Comparison of ENCODE assay signal across 20 mouse cellular contexts in the genomic region with DNA sequence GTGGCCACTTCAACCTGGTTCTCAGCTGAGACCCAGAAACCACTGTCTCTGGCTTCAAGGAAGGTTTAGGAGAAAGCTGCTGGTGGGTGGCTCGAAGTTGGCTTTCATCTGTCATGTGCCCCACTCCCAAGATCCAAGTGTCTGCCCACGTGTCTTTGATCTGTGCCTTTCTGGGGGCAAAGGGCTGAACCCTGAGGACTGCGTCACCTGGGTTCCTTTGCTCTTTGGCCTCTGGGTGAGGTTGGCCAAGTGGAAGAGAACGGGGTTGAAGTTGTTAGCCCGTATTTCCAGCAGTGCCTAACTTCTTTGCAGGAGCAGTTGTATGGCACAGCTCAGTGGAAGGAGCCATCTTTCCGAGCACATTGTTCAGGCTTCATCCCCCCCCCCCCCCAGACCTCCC. TPM values are rescaled to one million over a fixed set of nuclear protein-coding genes. Genes with fewer than 3 reads are reported as not detected.
DNase-seq lines count a peak whose midpoint lies in the region; ATAC-seq and TF ChIP-seq lines count a peak whose summit lies in the region.
"Had no signal": no experiment of that assay in that cellular context is flagged by ENCODE, and none has a peak within 500 bp of the region (broad histone marks: within the 10 kb centered on the region; RNA-seq: fewer than 3 reads in every experiment).

No protein-coding gene starts in this region.

- whole genome bisulfite sequencing in stomach, embryonic 14.5 days, result 68% methylated on average over 6 of the region's 6 CpGs
- WGBS in stomach, postnatal 0 days, result 59% methylated on average over 6 of the region's 6 CpGs
- 60% methylated on average over 6 of the region's 6 CpGs for WGBS in liver, embryonic 14.5 days (ENCODE audit: insufficient replicate concordance)
- WGBS in thymus, adult 2 months, result 71% methylated on average over 6 of the region's 6 CpGs

- no peaks in the 10 kb centered on the region for H3K9me3 ChIP-seq in stomach, embryonic 14.5 days (ENCODE audit: control insufficient read depth, low read depth, low read length)
- no peaks in the 10 kb centered on the region for H3K9me3 ChIP-seq in stomach, postnatal 0 days (ENCODE audit: control insufficient read depth, low read length)
- H3K9me3 ChIP-seq in liver, embryonic 14.5 days (ENCODE audit: control insufficient read depth, low read length), result no peaks in the 10 kb centered on the region
- H3K9me3 ChIP-seq: embryonic facial prominence, embryonic 10.5 days; hindbrain, embryonic 10.5 days; megakaryocyte, embryonic 14.5 days had no signal

- H3K27ac ChIP-seq in stomach, embryonic 14.5 days (ENCODE audit: low read length), result peak overlapping the region; percentile 44; the same call in 1 of the 2 replicates
- H3K27ac ChIP-seq in stomach, postnatal 0 days (replicated peaks), result no peak overlapping the region
- no peak overlapping the region for H3K27ac ChIP-seq in liver, embryonic 14.5 days
- no peak overlapping the region for H3K27ac ChIP-seq in thymus, adult 2 months (ENCODE audit: control insufficient read depth, insufficient read depth, low read length)
- H3K27ac ChIP-seq: embryonic facial prominence, embryonic 10.5 days; hindbrain, embryonic 10.5 days; layer of hippocampus, adult 2 months had no signal

- no peaks in the 10 kb centered on the region for H3K4me1 ChIP-seq in stomach, embryonic 14.5 days (ENCODE audit: control insufficient read depth, insufficient read depth, low read length)
- H3K4me1 ChIP-seq in stomach, postnatal 0 days (replicated peaks; ENCODE audit: control insufficient read depth, insufficient read depth), result no peaks in the 10 kb centered on the region
- 0 out of 4 replicates have a peak, but pooled peaks cover 0 to 5% of the 10 kb centered on the region in 2 experiments for H3K4me1 ChIP-seq in liver, embryonic 14.5 days (replicated peaks; ENCODE audit: control insufficient read depth in 2 of 2, insufficient read depth in 2 of 2, low read length in 1 of 2)
- no peaks in the 10 kb centered on the region for H3K4me1 ChIP-seq in thymus, adult 2 months (replicated peaks; ENCODE audit: control insufficient read depth, insufficient read depth, low read length)
- H3K4me1 ChIP-seq: embryonic facial prominence, embryonic 10.5 days; hindbrain, embryonic 10.5 days had no signal

- H3K27me3 ChIP-seq in stomach, embryonic 14.5 days (ENCODE audit: control insufficient read depth, insufficient read depth, low read length), result no peaks in the 10 kb centered on the region
- H3K27me3 ChIP-seq in stomach, postnatal 0 days (ENCODE audit: control insufficient read depth, insufficient read depth, low read length), result no peaks in the 10 kb centered on the region
- no peaks in the 10 kb centered on the region for H3K27me3 ChIP-seq in liver, embryonic 14.5 days (ENCODE audit: control insufficient read depth, insufficient read depth, low read length)
- H3K27me3 ChIP-seq in thymus, adult 2 months (ENCODE audit: control insufficient read depth, insufficient read depth, low read length), result no peaks in the 10 kb centered on the region

- TF ChIP-seq CTCF in stomach, postnatal 0 days (IDR thresholded peaks at IDR 0.05; ENCODE audit: low read depth), result no peak
- TF ChIP-seq CTCF in liver, embryonic 14.5 days (IDR thresholded peaks at IDR 0.05; ENCODE audit: low read depth), result no peak
- no peak for TF ChIP-seq CTCF in thymus, adult 2 months (IDR thresholded peaks at IDR 0.05; ENCODE audit: borderline replicate concordance, control insufficient read depth, extremely low read depth, insufficient read depth, low read length, poor library complexity)

- no peak overlapping the region for H3K4me2 ChIP-seq in stomach, embryonic 14.5 days (replicated peaks; ENCODE audit: low read depth, low read length)
- H3K4me2 ChIP-seq in stomach, postnatal 0 days (replicated peaks; ENCODE audit: low read depth), result no peak overlapping the region
- no peak overlapping the region for H3K4me2 ChIP-seq in liver, embryonic 14.5 days (ENCODE audit: low read depth)

- ATAC-seq in stomach, embryonic 14.5 days (ENCODE audit: insufficient number of reproducible peaks, insufficient read depth, low FRiP score, low read depth), result 0 out of 2 replicates have a peak, but pooled peaks have one; percentile 40
- ATAC-seq in stomach, postnatal 0 days (ENCODE audit: low FRiP score, low TSS enrichment), result no peak
- peak; percentile 35; the same call in 1 of the 2 replicates for ATAC-seq in liver, embryonic 14.5 days (ENCODE audit: insufficient read depth)
- ATAC-seq: forebrain, embryonic 14.5 days; midbrain, embryonic 16.5 days had no signal

- no peak for TF ChIP-seq EP300 in stomach, postnatal 0 days (optimal IDR thresholded peaks at IDR 0.05)
- TF ChIP-seq EP300 in liver, embryonic 14.5 days (IDR thresholded peaks at IDR 0.05; ENCODE audit: low read depth), result no peak

- no peak overlapping the region for H3K9ac ChIP-seq in stomach, embryonic 14.5 days (replicated peaks; ENCODE audit: low read depth, low read length)
- H3K9ac ChIP-seq in stomach, postnatal 0 days (ENCODE audit: low read length), result no peak overlapping the region
- no peak overlapping the region for H3K9ac ChIP-seq in liver, embryonic 14.5 days (replicated peaks)

- TF ChIP-seq POLR2A in thymus, adult 2 months (IDR thresholded peaks at IDR 0.05; ENCODE audit: control insufficient read depth, extremely low read depth, insufficient read depth, low read length, poor library complexity), result no peak

- no peak overlapping the region for H3K4me3 ChIP-seq in stomach, embryonic 14.5 days (ENCODE audit: low read depth, low read length)
- H3K4me3 ChIP-seq in stomach, postnatal 0 days (ENCODE audit: low read depth, low read length), result no peak overlapping the region
- H3K4me3 ChIP-seq in liver, embryonic 14.5 days (ENCODE audit: insufficient read depth in 1 of 2, low read depth in 2 of 2, low read length in 2 of 2), result no peak overlapping the region
- H3K4me3 ChIP-seq in thymus, adult 2 months (ENCODE audit: control insufficient read depth, insufficient read depth, low read length), result no peak overlapping the region
- H3K4me3 ChIP-seq: embryonic facial prominence, embryonic 10.5 days; hindbrain, embryonic 10.5 days; layer of hippocampus, adult 2 months; megakaryocyte, embryonic 14.5 days had no signal

- peak; percentile 81 for DNase-seq in kidney, adult 11 months
- no peak for DNase-seq in kidney, postnatal 4 days
- DNase-seq in stomach, postnatal 0 days (ENCODE audit: low spot score), result no peak
- DNase-seq in liver, embryonic 14.5 days (ENCODE audit: low read depth in 3 of 3, low spot score in 3 of 3), result no peak
- DNase-seq in thymus, adult 2 months, result no peak
- DNase-seq in right cerebral cortex, postnatal 4 days, result no peak
- no peak for DNase-seq in spleen, adult 18-20 months
- DNase-seq: adrenal gland, postnatal 25 days; cerebellum, adult 2 months; gastrocnemius, postnatal 36 days; left cerebral cortex, postnatal 4 days; lung, postnatal 10 days had no signal

- H3K36me3 ChIP-seq in stomach, embryonic 14.5 days (ENCODE audit: control insufficient read depth, insufficient read depth, low read length), result no peaks in the 10 kb centered on the region
- no peaks in the 10 kb centered on the region for H3K36me3 ChIP-seq in stomach, postnatal 0 days (ENCODE audit: control insufficient read depth, insufficient read depth, low read length)
- H3K36me3 ChIP-seq in liver, embryonic 14.5 days (replicated peaks; ENCODE audit: control insufficient read depth, insufficient read depth, low read depth), result no peaks in the 10 kb centered on the region
- no peaks in the 10 kb centered on the region for H3K36me3 ChIP-seq in thymus, adult 2 months (ENCODE audit: control insufficient read depth, insufficient read depth, low read length)
- H3K36me3 ChIP-seq: embryonic facial prominence, embryonic 10.5 days; hindbrain, embryonic 10.5 days had no signal

RNA-seq across cellular contexts. Expression of a gene that starts 35.0 kb away (rescaled TPM):
- polyA plus RNA-seq in stomach, embryonic 14.5 days (2014; fragmentation: Nextera tagmentation; extraction: Ambion mirVana), result 53.0 and 58.2 TPM in 2 replicates
- 79.1 and 79.7 TPM in 2 replicates for polyA plus RNA-seq in stomach, postnatal 0 days (2015; fragmentation: Nextera tagmentation; extraction: Ambion mirVana)
- 7.6 and 11.1 TPM in 2 replicates for polyA plus RNA-seq in liver, embryonic 14.5 days (2012; rRNA removed)
- polyA plus RNA-seq in liver, embryonic 14.5 days (2014; fragmentation: Nextera tagmentation; extraction: Ambion mirVana), result 23.0 and 26.4 TPM in 2 replicates
- 7.7 and 8.9 TPM in 2 replicates for polyA plus RNA-seq in thymus, adult 2 months (2012; rRNA removed)

RNA-seq across cellular contexts. Expression of a gene that starts 36.9 kb away (rescaled TPM):
- polyA plus RNA-seq in stomach, embryonic 14.5 days (2014; fragmentation: Nextera tagmentation; extraction: Ambion mirVana), result 2.7 and 4.5 TPM in 2 replicates
- 208 and 210 TPM in 2 replicates for polyA plus RNA-seq in stomach, postnatal 0 days (2015; fragmentation: Nextera tagmentation; extraction: Ambion mirVana)
- polyA plus RNA-seq in liver, embryonic 14.5 days (2012; rRNA removed), result 84.6 and 179 TPM in 2 replicates
- 356 and 360 TPM in 2 replicates for polyA plus RNA-seq in liver, embryonic 14.5 days (2014; fragmentation: Nextera tagmentation; extraction: Ambion mirVana)
- polyA plus RNA-seq in thymus, adult 2 months (2012; rRNA removed), result 0.47 and 2.2 TPM in 2 replicates
- polyA plus RNA-seq: cerebellum, adult 2 months; embryonic facial prominence, embryonic 10.5 days; forebrain, embryonic 14.5 days; heart, embryonic 14.5 days; hindbrain, embryonic 10.5 days; midbrain, embryonic 16.5 days had no signal

Comparison
In these comparisons a context has a peak if more than half of its experiments do, and no peak if none do; other contexts are left out.
1. RNA of a gene that starts 36.9 kb away (polyA plus RNA-seq): 84.6 to 360 TPM in liver, embryonic 14.5 days and 208 to 210 TPM in stomach, postnatal 0 days; 2.7 to 4.5 TPM in stomach, embryonic 14.5 days and 0.47 to 2.2 TPM in thymus, adult 2 months; every median in the first group is over 10 times any median in the second.